Mouse (Mus musculus): ENCODE results near the gene Slc6a11.

Slc6a11 gene

DNA sequence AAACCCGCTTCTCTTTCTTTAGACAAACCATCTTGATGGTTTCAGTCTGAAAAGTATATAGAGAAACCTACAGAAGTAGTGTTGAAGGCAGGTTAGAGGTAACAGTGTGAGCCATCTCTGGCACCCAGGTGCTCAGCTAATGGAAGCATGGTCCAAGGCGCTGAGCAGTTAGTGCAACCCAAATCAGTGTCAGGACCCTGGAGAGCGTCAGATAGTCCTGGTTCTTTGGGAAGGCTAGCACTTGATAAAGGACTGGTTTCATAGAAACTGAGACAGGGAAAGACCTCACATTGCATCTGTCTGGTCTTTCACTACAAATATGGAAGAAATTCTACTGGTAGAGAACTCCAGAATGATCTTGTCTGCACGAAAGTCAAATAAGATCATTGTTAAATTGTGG, 56.1 kb downstream of the Slc6a11 start:
- TF ChIP-seq CTCF (conservative IDR thresholded peaks at IDR 0.05; ENCODE audit: low read length): no peak
- no peak for TF ChIP-seq POU5F1 (IDR thresholded peaks at IDR 0.05; ENCODE audit: borderline replicate concordance, low read length)
- no peak for TF ChIP-seq NANOG (IDR thresholded peaks at IDR 0.05; ENCODE audit: borderline replicate concordance, low read length)
- Histone ChIP-seq H3K27me3 (ENCODE audit: insufficient read depth, low read length) (peaks cover 2% of the 10 kb centered on the region), H3K9me3 (ENCODE audit: low read length) (no peaks in the 10 kb centered on the region), H3K4me1 (replicated peaks; ENCODE audit: low read depth, low read length) (peaks cover 11% of the 10 kb centered on the region; the same call in 1 of the 2 replicates), H3K4me3 (replicated peaks; ENCODE audit: low read length) (no peak overlapping the region), H3K36me3 (ENCODE audit: insufficient read depth, low read length) (no peaks in the 10 kb centered on the region)

DNA sequence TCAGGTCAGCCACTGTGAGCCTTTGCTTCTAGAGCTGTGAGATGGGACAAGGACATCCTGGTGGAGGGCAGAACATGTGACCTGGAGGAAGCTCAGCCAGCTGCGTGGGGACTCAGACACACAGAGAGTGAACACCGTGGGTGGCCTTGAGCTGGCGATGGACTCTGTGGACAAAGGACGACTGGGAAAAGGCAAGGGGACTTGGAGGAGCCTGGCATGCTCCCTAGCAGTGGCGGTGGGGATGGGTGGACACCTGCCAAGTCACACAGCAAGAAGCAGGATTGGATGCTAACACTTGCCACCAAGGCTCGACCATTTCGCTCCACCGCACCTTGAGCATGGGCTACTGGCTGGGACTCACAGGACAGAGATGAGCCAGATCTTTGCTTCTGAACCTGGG, 57.8 kb downstream of the Slc6a11 start:
- Histone ChIP-seq H3K4me1 (replicated peaks; ENCODE audit: low read depth, low read length) (peaks cover 11% of the 10 kb centered on the region; the same call in 1 of the 2 replicates), H3K9me3 (ENCODE audit: low read length) (no peaks in the 10 kb centered on the region)
- TF ChIP-seq POU5F1 (IDR thresholded peaks at IDR 0.05; ENCODE audit: borderline replicate concordance, low read length): no peak
- no peak for TF ChIP-seq CTCF (conservative IDR thresholded peaks at IDR 0.05; ENCODE audit: low read length)
- no peak for TF ChIP-seq NANOG (IDR thresholded peaks at IDR 0.05; ENCODE audit: borderline replicate concordance, low read length)

DNA sequence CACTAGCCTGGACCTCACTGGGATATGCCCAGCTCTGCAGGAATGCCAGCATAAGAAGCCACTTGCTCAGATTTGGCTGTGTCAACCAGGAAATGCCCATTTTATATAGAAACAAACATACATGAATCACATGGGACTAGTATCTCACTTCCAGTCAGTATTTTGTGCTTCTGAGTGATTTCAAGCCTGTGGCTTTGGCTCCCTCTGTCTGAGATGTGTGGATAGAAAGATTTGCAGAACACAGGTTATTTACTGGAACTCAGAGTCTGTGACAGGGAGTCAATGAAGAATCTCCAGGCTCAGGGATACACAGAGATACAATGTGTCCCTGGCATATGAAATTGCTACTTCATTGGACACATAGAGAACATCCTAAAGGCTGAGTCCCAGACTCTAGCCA, 65.0 kb downstream of the Slc6a11 start:
- no peaks in the 10 kb centered on the region for H3K9me3 ChIP-seq (ENCODE audit: low read length)
- H3K36me3 ChIP-seq (ENCODE audit: insufficient read depth, low read length): no peaks in the 10 kb centered on the region
- no peak overlapping the region for H3K4me3 ChIP-seq (replicated peaks; ENCODE audit: low read length)
- TF ChIP-seq POU5F1 (IDR thresholded peaks at IDR 0.05; ENCODE audit: borderline replicate concordance, low read length) (no peak), NANOG (IDR thresholded peaks at IDR 0.05; ENCODE audit: borderline replicate concordance, low read length) (no peak), CTCF (conservative IDR thresholded peaks at IDR 0.05; ENCODE audit: low read length) (no peak)
- peaks cover 2% of the 10 kb centered on the region; the same call in 1 of the 2 replicates for H3K27me3 ChIP-seq (ENCODE audit: insufficient read depth, low read length)
- no peaks in the 10 kb centered on the region for H3K4me1 ChIP-seq (replicated peaks; ENCODE audit: low read depth, low read length)

More for the DNA sequence above, 57.8 kb downstream of the Slc6a11 start:
- no peak overlapping the region for H3K4me3 ChIP-seq (replicated peaks; ENCODE audit: low read length)
- H3K36me3 ChIP-seq (ENCODE audit: insufficient read depth, low read length): no peaks in the 10 kb centered on the region
- peaks cover 2% of the 10 kb centered on the region for H3K27me3 ChIP-seq (ENCODE audit: insufficient read depth, low read length)

DNA sequence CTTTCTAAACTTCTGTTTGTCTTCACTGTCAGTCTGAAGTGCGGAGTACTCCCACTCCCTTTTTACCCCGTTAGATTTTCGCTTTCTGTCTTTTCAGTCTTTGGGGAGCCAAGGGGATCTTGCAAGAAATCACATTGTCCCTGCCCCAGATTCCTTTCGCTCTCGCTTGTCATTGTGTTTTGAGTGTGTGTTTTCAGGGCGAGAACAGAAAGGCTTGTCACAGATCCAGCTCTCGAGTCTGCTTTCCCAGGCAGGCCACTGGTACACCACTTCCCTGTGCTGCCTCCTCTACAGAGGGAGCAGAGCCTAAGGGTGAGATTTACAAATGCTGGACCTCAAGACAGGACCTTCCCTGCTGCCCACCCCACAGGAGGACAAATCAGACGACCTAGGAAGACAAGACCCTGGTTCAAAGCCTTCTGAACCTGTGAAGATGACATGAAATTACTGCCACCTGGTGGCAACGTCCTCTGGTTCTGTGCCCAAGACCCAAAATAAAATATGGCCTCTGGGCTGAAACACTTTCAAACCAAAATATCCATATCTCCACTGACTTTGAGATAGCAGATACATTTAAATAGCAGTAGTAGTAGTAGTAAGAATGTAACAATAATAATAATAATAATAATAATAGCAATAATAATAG, 68.3 kb downstream of the Slc6a11 start:
- Histone ChIP-seq H3K27me3 (ENCODE audit: insufficient read depth, low read length) (peaks cover 2% of the 10 kb centered on the region; the same call in 1 of the 2 replicates), H3K4me1 (replicated peaks; ENCODE audit: low read depth, low read length) (no peaks in the 10 kb centered on the region), H3K4me3 (replicated peaks; ENCODE audit: low read length) (no peak overlapping the region), H3K9me3 (ENCODE audit: low read length) (no peaks in the 10 kb centered on the region), H3K36me3 (ENCODE audit: insufficient read depth, low read length) (no peaks in the 10 kb centered on the region)
- no peak for TF ChIP-seq NANOG (IDR thresholded peaks at IDR 0.05; ENCODE audit: borderline replicate concordance, low read length)
- TF ChIP-seq CTCF (conservative IDR thresholded peaks at IDR 0.05; ENCODE audit: low read length): peak; percentile 22
- no peak for TF ChIP-seq POU5F1 (IDR thresholded peaks at IDR 0.05; ENCODE audit: borderline replicate concordance, low read length)

DNA sequence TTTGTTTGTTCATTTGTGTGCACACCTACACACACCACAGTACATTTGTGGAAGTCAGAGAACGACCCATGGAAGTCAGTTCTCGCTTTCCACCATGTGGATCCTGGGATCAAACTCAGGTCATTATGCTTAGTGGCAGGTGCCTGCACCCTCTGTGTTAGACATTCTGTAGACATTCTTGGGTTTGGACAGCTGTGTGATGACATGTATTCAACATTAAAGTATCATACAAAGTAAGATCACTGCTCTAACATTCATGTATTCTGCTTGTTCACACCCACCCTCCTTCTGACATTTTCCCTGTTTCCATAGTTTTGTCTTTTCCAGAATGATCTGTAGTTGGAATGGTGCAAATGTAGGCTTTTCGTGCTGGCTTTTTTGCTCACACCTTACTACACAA, 73.5 kb downstream of the Slc6a11 start:
- no peak overlapping the region for H3K4me3 ChIP-seq (replicated peaks; ENCODE audit: low read length)
- H3K4me1 ChIP-seq (replicated peaks; ENCODE audit: low read depth, low read length): no peaks in the 10 kb centered on the region
- TF ChIP-seq POU5F1 (IDR thresholded peaks at IDR 0.05; ENCODE audit: borderline replicate concordance, low read length) (no peak), NANOG (IDR thresholded peaks at IDR 0.05; ENCODE audit: borderline replicate concordance, low read length) (no peak), CTCF (conservative IDR thresholded peaks at IDR 0.05; ENCODE audit: low read length) (no peak)
- H3K9me3 ChIP-seq (ENCODE audit: low read length): peaks cover 8% of the 10 kb centered on the region
- no peaks in the 10 kb centered on the region for H3K27me3 ChIP-seq (ENCODE audit: insufficient read depth, low read length)
- no peaks in the 10 kb centered on the region for H3K36me3 ChIP-seq (ENCODE audit: insufficient read depth, low read length)

DNA sequence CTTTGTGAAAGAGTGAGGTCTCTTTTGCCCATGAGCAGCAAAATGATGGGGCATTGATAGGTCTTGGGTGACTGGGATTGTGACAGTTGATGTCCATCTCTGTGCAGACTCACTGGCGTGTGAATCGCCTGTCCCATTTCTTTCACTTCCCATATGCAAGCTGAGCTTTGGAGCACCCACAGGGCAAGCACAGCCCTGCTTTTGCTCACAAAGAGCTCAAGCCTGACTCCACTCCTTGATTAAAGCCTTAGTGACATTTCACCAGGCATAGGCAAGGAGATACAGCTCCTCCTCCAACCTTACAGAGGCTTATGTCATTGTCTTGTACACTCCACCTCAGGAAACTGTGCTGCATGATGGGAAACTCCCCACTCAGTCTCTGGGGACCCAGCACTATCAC, 77.3 kb downstream of the Slc6a11 start:
- H3K4me3 ChIP-seq (replicated peaks; ENCODE audit: low read length): no peak overlapping the region
- no peaks in the 10 kb centered on the region for H3K36me3 ChIP-seq (ENCODE audit: insufficient read depth, low read length)
- peaks cover 8% of the 10 kb centered on the region for H3K9me3 ChIP-seq (ENCODE audit: low read length)
- H3K4me1 ChIP-seq (replicated peaks; ENCODE audit: low read depth, low read length): no peaks in the 10 kb centered on the region
- H3K27me3 ChIP-seq (ENCODE audit: insufficient read depth, low read length): no peaks in the 10 kb centered on the region
- no peak for TF ChIP-seq POU5F1 (IDR thresholded peaks at IDR 0.05; ENCODE audit: borderline replicate concordance, low read length)
- no peak for TF ChIP-seq CTCF (conservative IDR thresholded peaks at IDR 0.05; ENCODE audit: low read length)
- TF ChIP-seq NANOG (IDR thresholded peaks at IDR 0.05; ENCODE audit: borderline replicate concordance, low read length): no peak

DNA sequence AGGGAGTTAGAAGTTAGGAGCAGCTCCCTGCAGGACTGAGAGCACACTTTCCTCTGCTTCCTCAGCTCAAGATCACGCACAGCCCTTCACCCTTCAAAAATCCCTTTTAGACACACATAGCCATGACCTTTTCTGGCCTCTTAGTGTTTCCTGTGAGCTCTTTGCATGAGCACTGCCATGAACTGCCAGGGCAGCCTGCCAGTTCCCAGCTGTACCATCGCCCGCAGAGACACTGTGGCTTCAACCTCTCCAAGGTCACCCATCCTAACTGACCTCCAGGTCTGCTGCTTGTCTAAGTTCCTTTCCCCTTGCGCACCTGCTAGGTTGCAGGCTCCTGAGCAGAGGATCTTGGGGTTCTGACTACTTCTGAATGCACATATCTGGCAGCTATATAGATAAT, 83.4 kb downstream of the Slc6a11 start:
- Histone ChIP-seq H3K27me3 (ENCODE audit: insufficient read depth, low read length) (peaks cover 7% of the 10 kb centered on the region; the same call in 1 of the 2 replicates), H3K9me3 (ENCODE audit: low read length) (no peaks in the 10 kb centered on the region), H3K36me3 (ENCODE audit: insufficient read depth, low read length) (no peaks in the 10 kb centered on the region), H3K4me1 (replicated peaks; ENCODE audit: low read depth, low read length) (no peaks in the 10 kb centered on the region), H3K4me3 (replicated peaks; ENCODE audit: low read length) (no peak overlapping the region)
- no peak for TF ChIP-seq CTCF (conservative IDR thresholded peaks at IDR 0.05; ENCODE audit: low read length)
- no peak for TF ChIP-seq POU5F1 (IDR thresholded peaks at IDR 0.05; ENCODE audit: borderline replicate concordance, low read length)
- no peak for TF ChIP-seq NANOG (IDR thresholded peaks at IDR 0.05; ENCODE audit: borderline replicate concordance, low read length)

DNA sequence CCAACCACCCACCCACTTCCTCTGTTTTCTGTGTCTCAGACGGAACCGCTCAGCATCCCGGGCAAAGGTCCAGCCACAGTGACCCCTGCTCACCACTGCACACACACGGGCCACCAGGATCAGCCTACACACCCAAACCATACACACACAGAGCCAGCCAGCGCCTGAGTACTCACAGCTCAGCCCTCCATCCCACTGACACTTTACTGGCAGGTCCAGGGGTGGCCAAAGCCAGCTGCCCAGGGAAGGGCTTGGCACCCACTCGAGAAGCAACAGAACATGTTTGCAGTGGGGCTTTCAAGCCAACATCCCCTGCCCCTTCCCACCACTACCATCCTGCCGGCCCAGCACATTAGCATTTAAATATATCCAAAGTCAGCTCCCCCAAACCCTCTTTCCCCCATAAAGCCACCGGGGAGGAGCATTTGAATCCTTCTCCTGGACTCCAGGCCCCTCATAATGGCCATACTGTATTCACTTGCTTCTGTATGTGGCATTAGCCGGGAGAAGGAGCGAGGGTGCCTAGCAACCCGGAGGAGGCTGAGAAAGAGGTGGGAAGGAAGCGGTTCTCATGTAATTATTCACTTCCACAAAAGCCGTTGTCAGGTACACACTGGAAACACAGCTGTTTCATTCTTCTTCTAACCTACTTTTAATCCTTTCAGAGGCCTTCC, 85.8 kb downstream of the Slc6a11 start:
- no peak for TF ChIP-seq POU5F1 (IDR thresholded peaks at IDR 0.05; ENCODE audit: borderline replicate concordance, low read length)
- H3K4me1 ChIP-seq (replicated peaks; ENCODE audit: low read depth, low read length): no peaks in the 10 kb centered on the region
- H3K4me3 ChIP-seq (replicated peaks; ENCODE audit: low read length): no peak overlapping the region
- no peaks in the 10 kb centered on the region for H3K36me3 ChIP-seq (ENCODE audit: insufficient read depth, low read length)
- no peaks in the 10 kb centered on the region for H3K9me3 ChIP-seq (ENCODE audit: low read length)
- H3K27me3 ChIP-seq (ENCODE audit: insufficient read depth, low read length): peaks cover 7% of the 10 kb centered on the region; the same call in 1 of the 2 replicates
